Mouse (Mus musculus) MEL (cell line): ENCODE measurements around the gene Cdk20. TPM values are rescaled to one million over a fixed set of nuclear protein-coding genes. Genes with fewer than 3 reads are reported as not detected.

ENCODE experiments used
- DNase-seq: peaks from one replicate; pipeline ENCODE4 v3.0.0; 2011; ENCODE audit warnings: low read depth, low spot score
- H3K27ac ChIP-seq: 2 replicates; pipeline ENCODE4 v1.5.1; 2012; ENCODE audit warnings: low read depth, mild to moderate bottlenecking, control low read depth, low read length, moderate library complexity; ENCODE audit not compliant: control insufficient read depth
- H3K27me3 ChIP-seq, 2 experiments: fragments of 150-350 bp in 1 of 2; sonication (generic) in 1 of 2; 2 replicates each; pipeline ENCODE4 v1.6.1; 2012; ENCODE audit warnings: low read length in 2 of 2, mild to moderate bottlenecking in 2 of 2, improper control_type of control experiment in 1 of 2, moderate library complexity in 1 of 2; ENCODE audit not compliant: insufficient read depth in 2 of 2, control insufficient read depth in 1 of 2
- H3K36me3 ChIP-seq, 2 experiments: 2 replicates each; pipeline ENCODE4 v1.6.1; 2012 to 2014; ENCODE audit warnings: low read length in 2 of 2, improper control_type of control experiment in 1 of 2, inconsistent platforms in 1 of 2, mild to moderate bottlenecking in 1 of 2; ENCODE audit not compliant: insufficient read depth in 2 of 2, control insufficient read depth in 1 of 2
- H3K4me1 ChIP-seq, 2 experiments: fragments of 150-350 bp in 1 of 2; sonication (generic) in 1 of 2; 2 replicates each; pipeline ENCODE4 v1.6.1; 2012; ENCODE audit warnings: low read length in 2 of 2, improper control_type of control experiment in 1 of 2, mild to moderate bottlenecking in 1 of 2; ENCODE audit not compliant: insufficient read depth in 2 of 2, control insufficient read depth in 1 of 2
- H3K4me3 ChIP-seq, 2 experiments: fragments of 150-350 bp in 1 of 2; sonication (generic) in 1 of 2; 2 replicates each; pipeline ENCODE4 v1.5.1; 2012; ENCODE audit warnings: low read depth in 2 of 2, low read length in 2 of 2, mild to moderate bottlenecking in 2 of 2, moderate library complexity in 2 of 2, control low read depth in 1 of 2, improper control_type of control experiment in 1 of 2; ENCODE audit not compliant: control insufficient read depth in 1 of 2, insufficient read depth in 1 of 2
- H3K79me2 ChIP-seq: 2 replicates; pipeline ENCODE4 v1.6.1; 2012; ENCODE audit warnings: mild to moderate bottlenecking, low read length, moderate library complexity; ENCODE audit not compliant: control insufficient read depth, poor library complexity, insufficient read depth
- H3K9ac ChIP-seq: 2 replicates; pipeline ENCODE4 v1.6.1; 2012; ENCODE audit warnings: low read depth, mild to moderate bottlenecking, control low read depth, low read length, moderate library complexity; ENCODE audit not compliant: control insufficient read depth, poor library complexity, severe bottlenecking
- H3K9me3 ChIP-seq: fragments of 150-350 bp; sonication (generic); replicated peaks from 2 replicates; pipeline ENCODE4 v1.6.1; 2012; ENCODE audit warnings: mild to moderate bottlenecking, low read length, improper control_type of control experiment, moderate library complexity; ENCODE audit not compliant: insufficient read depth
- BHLHE40 ChIP-seq: IDR thresholded peaks from 2 replicates; pipeline ENCODE4 v1.6.1; 2012; ENCODE audit warnings: low read depth, mild to moderate bottlenecking, inconsistent platforms, low read length, improper control_type of control experiment, borderline replicate concordance
- CHD1 ChIP-seq: IDR thresholded peaks from 2 replicates; pipeline ENCODE4 v1.6.1; 2012; ENCODE audit warnings: low read depth, mild to moderate bottlenecking, inconsistent platforms, low read length, improper control_type of control experiment
- CHD2 ChIP-seq: IDR thresholded peaks from 2 replicates; pipeline ENCODE4 v1.6.1; 2011; ENCODE audit warnings: low read length, improper control_type of control experiment
- CTCF ChIP-seq, 3 experiments: IDR thresholded peaks in 2 of 3; conservative IDR thresholded peaks in 1 of 3; 2 replicates each; pipeline ENCODE4 v1.5.1; 2011 to 2012; ENCODE audit warnings: low read length in 3 of 3, low read depth in 2 of 3, mild to moderate bottlenecking in 2 of 3, improper control_type of control experiment in 1 of 3, inconsistent platforms in 1 of 3, mixed read lengths in 1 of 3, moderate library complexity in 1 of 3; ENCODE audit not compliant: control insufficient read depth in 1 of 3, insufficient read depth in 1 of 3, poor library complexity in 1 of 3, severe bottlenecking in 1 of 3
- E2F4 ChIP-seq: IDR thresholded peaks from 2 replicates; pipeline ENCODE4 v1.6.1; 2011; ENCODE audit warnings: low read depth, low read length, improper control_type of control experiment, borderline replicate concordance
- ELF1 ChIP-seq: IDR thresholded peaks from 2 replicates; pipeline ENCODE4 v1.6.1; 2014; ENCODE audit warnings: low read depth, mild to moderate bottlenecking, inconsistent platforms, low read length, improper control_type of control experiment, moderate library complexity
- EP300 ChIP-seq, 2 experiments: IDR thresholded peaks; 2 replicates each; pipeline ENCODE4 v1.6.1; 2011; ENCODE audit warnings: improper control_type of control experiment in 2 of 2, low read length in 2 of 2, low read depth in 1 of 2, mild to moderate bottlenecking in 1 of 2
- ETS1 ChIP-seq: IDR thresholded peaks from 2 replicates; pipeline ENCODE4 v1.6.1; 2012; ENCODE audit warnings: low read depth, mild to moderate bottlenecking, inconsistent platforms, low read length, improper control_type of control experiment, moderate library complexity
- GABPA ChIP-seq: IDR thresholded peaks from 2 replicates; pipeline ENCODE4 v1.6.1; 2012; ENCODE audit warnings: low read depth, mild to moderate bottlenecking, inconsistent platforms, low read length, improper control_type of control experiment, moderate library complexity
- GATA1 ChIP-seq: IDR thresholded peaks from 2 replicates; pipeline ENCODE4 v1.6.1; 2011; ENCODE audit warnings: low read depth, low read length, improper control_type of control experiment
- HCFC1 ChIP-seq: IDR thresholded peaks from 2 replicates; pipeline ENCODE4 v1.6.1; 2012; ENCODE audit warnings: low read depth, mild to moderate bottlenecking, inconsistent platforms, low read length, improper control_type of control experiment, moderate library complexity
- JUND ChIP-seq: IDR thresholded peaks from 2 replicates; pipeline ENCODE4 v1.6.1; 2011; ENCODE audit warnings: low read depth, mild to moderate bottlenecking, improper control_type of control experiment, low read length
- KAT2A ChIP-seq: conservative IDR thresholded peaks from 2 replicates; pipeline ENCODE4 v1.6.1; 2012; ENCODE audit warnings: low read depth, low read length, improper control_type of control experiment, inconsistent platforms
- MAX ChIP-seq: IDR thresholded peaks from 2 replicates; pipeline ENCODE4 v1.6.1; 2011; ENCODE audit warnings: low read length, improper control_type of control experiment
- MAZ ChIP-seq: IDR thresholded peaks from 2 replicates; pipeline ENCODE4 v1.6.1; 2012; ENCODE audit warnings: low read depth, mild to moderate bottlenecking, inconsistent platforms, low read length, improper control_type of control experiment
- MEF2A ChIP-seq: IDR thresholded peaks from 2 replicates; pipeline ENCODE4 v1.6.1; 2014; ENCODE audit warnings: low read depth, mild to moderate bottlenecking, inconsistent platforms, low read length, improper control_type of control experiment; ENCODE audit not compliant: poor library complexity, insufficient replicate concordance, severe bottlenecking; ENCODE audit errors: extremely low read depth
- MXI1 ChIP-seq: IDR thresholded peaks from 2 replicates; pipeline ENCODE4 v1.6.1; 2011; ENCODE audit warnings: mild to moderate bottlenecking, low read depth, low read length, improper control_type of control experiment
- MYB ChIP-seq: IDR thresholded peaks from 2 replicates; pipeline ENCODE4 v1.6.1; 2011; ENCODE audit warnings: mild to moderate bottlenecking, low read depth, low read length, improper control_type of control experiment
- MYC ChIP-seq: IDR thresholded peaks from 2 replicates; pipeline ENCODE4 v1.6.1; 2011; ENCODE audit warnings: low read depth, mild to moderate bottlenecking, low read length, improper control_type of control experiment, moderate library complexity
- NELFE ChIP-seq: IDR thresholded peaks from 2 replicates; pipeline ENCODE4 v1.6.1; 2011; ENCODE audit warnings: low read depth, low read length, improper control_type of control experiment
- NRF1 ChIP-seq: IDR thresholded peaks from 2 replicates; pipeline ENCODE4 v1.6.1; 2014; ENCODE audit warnings: low read depth, mild to moderate bottlenecking, inconsistent platforms, low read length, improper control_type of control experiment, moderate library complexity; ENCODE audit not compliant: poor library complexity, insufficient read depth, severe bottlenecking
- POLR2A ChIP-seq, 2 experiments: IDR thresholded peaks; 2 replicates each; pipeline ENCODE4 v1.6.1; 2011 to 2012; ENCODE audit warnings: low read length in 2 of 2, mild to moderate bottlenecking in 2 of 2, control low read depth in 1 of 2, improper control_type of control experiment in 1 of 2, low read depth in 1 of 2, moderate library complexity in 1 of 2; ENCODE audit not compliant: control insufficient read depth in 1 of 2, insufficient read depth in 1 of 2, poor library complexity in 1 of 2
- POLR2AphosphoS2 ChIP-seq: IDR thresholded peaks from 2 replicates; pipeline ENCODE4 v1.6.1; 2011; ENCODE audit warnings: low read length, improper control_type of control experiment
- POLR2AphosphoS5 ChIP-seq: IDR thresholded peaks from 2 replicates; pipeline ENCODE4 v1.6.1; 2012; ENCODE audit warnings: low read depth, borderline replicate concordance, mild to moderate bottlenecking, inconsistent platforms, low read length, moderate library complexity, mixed read lengths
- RAD21 ChIP-seq: IDR thresholded peaks from 2 replicates; pipeline ENCODE4 v1.6.1; 2011; ENCODE audit warnings: mild to moderate bottlenecking, low read depth, low read length, improper control_type of control experiment
- RCOR1 ChIP-seq: IDR thresholded peaks from 2 replicates; pipeline ENCODE4 v1.6.1; 2012; ENCODE audit warnings: low read depth, mild to moderate bottlenecking, inconsistent platforms, low read length, improper control_type of control experiment
- SIN3A ChIP-seq: IDR thresholded peaks from 2 replicates; pipeline ENCODE4 v1.6.1; 2012; ENCODE audit warnings: low read length, improper control_type of control experiment, inconsistent platforms
- SMC3 ChIP-seq: IDR thresholded peaks from 2 replicates; pipeline ENCODE4 v1.6.1; 2011; ENCODE audit warnings: low read depth, low read length, improper control_type of control experiment
- TAL1 ChIP-seq: IDR thresholded peaks from 2 replicates; pipeline ENCODE4 v1.6.1; 2012; ENCODE audit warnings: mild to moderate bottlenecking, inconsistent platforms, low read length, moderate library complexity, mixed read lengths
- TBP ChIP-seq: IDR thresholded peaks from 2 replicates; pipeline ENCODE4 v1.8.0; 2011; ENCODE audit warnings: low read depth, low read length, improper control_type of control experiment
- TCF12 ChIP-seq: IDR thresholded peaks from 2 replicates; pipeline ENCODE4 v1.6.1; 2014; ENCODE audit warnings: low read depth, mild to moderate bottlenecking, inconsistent platforms, low read length, improper control_type of control experiment, moderate library complexity
- UBTF ChIP-seq: IDR thresholded peaks from 2 replicates; pipeline ENCODE4 v1.6.1; 2012; ENCODE audit warnings: low read depth, mild to moderate bottlenecking, inconsistent platforms, low read length, improper control_type of control experiment, moderate library complexity, borderline replicate concordance; ENCODE audit not compliant: insufficient read depth
- USF1 ChIP-seq: IDR thresholded peaks from 2 replicates; pipeline ENCODE4 v1.6.1; 2014; ENCODE audit warnings: low read depth, mild to moderate bottlenecking, inconsistent platforms, low read length, improper control_type of control experiment, moderate library complexity
- USF2 ChIP-seq, 2 experiments: IDR thresholded peaks; 2 replicates each; pipeline ENCODE4 v1.6.1; 2011 to 2012; ENCODE audit warnings: improper control_type of control experiment in 2 of 2, low read length in 2 of 2, borderline replicate concordance in 1 of 2, inconsistent platforms in 1 of 2, low read depth in 1 of 2, mild to moderate bottlenecking in 1 of 2; ENCODE audit not compliant: insufficient read depth in 1 of 2
- ZC3H11A ChIP-seq: IDR thresholded peaks from 2 replicates; pipeline ENCODE4 v1.6.1; 2012; ENCODE audit warnings: low read depth, mild to moderate bottlenecking, inconsistent platforms, low read length, improper control_type of control experiment
- ZKSCAN1 ChIP-seq: IDR thresholded peaks from 2 replicates; pipeline ENCODE4 v1.6.1; 2012; ENCODE audit warnings: low read depth, mild to moderate bottlenecking, inconsistent platforms, low read length, improper control_type of control experiment, moderate library complexity
- ZMIZ1 ChIP-seq: IDR thresholded peaks from 2 replicates; pipeline ENCODE4 v1.6.1; 2012; ENCODE audit warnings: low read depth, mild to moderate bottlenecking, inconsistent platforms, low read length, improper control_type of control experiment, moderate library complexity
- ZNF384 ChIP-seq: IDR thresholded peaks from 2 replicates; pipeline ENCODE4 v1.6.1; 2012; ENCODE audit warnings: low read depth, mild to moderate bottlenecking, inconsistent platforms, low read length, improper control_type of control experiment
- polyA plus RNA-seq, 2 experiments: library from polyadenylated mRNA; stranded (reverse) in 1 of 2; unstranded in 1 of 2; fragments of >175 nt in 1 of 2; fragments of >200 nt in 1 of 2; gene quantifications; 2 replicates each; pipeline versions ENCODE4 v1.2.1 to v1.2.4; 2012; ENCODE audit warnings: low replicate concordance in 2 of 2, low read depth in 1 of 2; ENCODE audit not compliant: insufficient read length in 2 of 2, insufficient read depth in 1 of 2, missing spikeins in 1 of 2
- total RNA-seq: library from RNA; depleted of rRNA; stranded (reverse); fragments of 300-350 nt; gene quantifications from 2 replicates; pipeline ENCODE4 v1.2.3, GENCODE M21; 2012

The Cdk20 gene
- total and polyA plus RNA-seq, 3 experiments, result 3.6 to 9.3 TPM; not detected in 1

GRCm38 (mm10) chr13:64411282-64411681, 20.8 kb upstream of the Cdk20 start:
- peak; percentile 84 for DNase-seq
- no peaks in the 10 kb centered on the region for H3K9me3 ChIP-seq
- peaks cover 14 to 22% of the 10 kb centered on the region in 2 experiments for H3K4me1 ChIP-seq
- H3K27ac ChIP-seq, result peak overlapping the region; percentile 87
- H3K4me3 ChIP-seq, result no peak overlapping the region
- no peaks in the 10 kb centered on the region for H3K27me3 ChIP-seq
- H3K36me3 ChIP-seq, result peaks cover 0 to 20% of the 10 kb centered on the region in 2 experiments; a peak in 2 of 4 replicates
- H3K9ac ChIP-seq, result no peak overlapping the region; the same call in 1 of the 2 replicates
- no peaks in the 10 kb centered on the region for H3K79me2 ChIP-seq
- TF ChIP-seq MXI1 (no peak), MEF2A (no peak), E2F4 (no peak), ZNF384 (no peak), USF1 (no peak), ELF1 (no peak), SIN3A (peak; percentile 65), RCOR1 (peak; percentile 73), POLR2AphosphoS5 (no peak), CHD2 (no peak), ZKSCAN1 (no peak), TBP (no peak), RAD21 (no peak), MAX (no peak), NELFE (no peak), GABPA (no peak), USF2 (IDR thresholded peaks at IDR 0.05; ENCODE audit: borderline replicate concordance in 1 of 2, insufficient read depth in 1 of 2, low read depth in 1 of 2, low read length in 2 of 2) (no peak), ZC3H11A (no peak), MYB (no peak), MAZ (no peak), UBTF (no peak), NRF1 (no peak), SMC3 (no peak), MYC (no peak), POLR2A (IDR thresholded peaks at IDR 0.05; ENCODE audit: control insufficient read depth in 1 of 2, insufficient read depth in 1 of 2, low read depth in 1 of 2, low read length in 2 of 2, poor library complexity in 1 of 2) (no peak), ETS1 (peak; percentile 90), ZMIZ1 (no peak), HCFC1 (no peak), CTCF (IDR thresholded peaks at IDR 0.05 in 2 of 3, conservative IDR thresholded peaks at IDR 0.05 in 1 of 3; ENCODE audit: control insufficient read depth in 1 of 3, insufficient read depth in 1 of 3, low read depth in 2 of 3, low read length in 3 of 3, poor library complexity in 1 of 3, severe bottlenecking in 1 of 3) (no peak), CHD1 (no peak), TCF12 (peak; percentile 97), BHLHE40 (no peak), GATA1 (peak; percentile 95), KAT2A (no peak; the same call in 1 of the 2 replicates), TAL1 (peak; percentile 90), POLR2AphosphoS2 (0 out of 2 replicates have a peak, but pooled peaks have one; percentile 33), JUND (no peak), EP300 (IDR thresholded peaks at IDR 0.05; ENCODE audit: low read depth in 1 of 2, low read length in 2 of 2) (peak; percentile 95 to 96)
